Mouse (Mus musculus): ENCODE measurements at regions not wholly inside any gene's neighbourhood (a gene's known extent, or its start where the extent isn't known, plus 50 kb on each side); places are given as distances from the start of the nearest gene placed in this dataset.

- no peak for ATAC-seq (replicated peaks in 1 of 2; ENCODE audit: insufficient read depth in 1 of 2, low FRiP score in 2 of 2, low TSS enrichment in 1 of 2, low read depth in 1 of 2, poor library complexity in 2 of 2, severe bottlenecking in 2 of 2)
Measured at GRCm38 (mm10) chr8:79474679-79475078, 75.4 kb upstream of the Smad1 start.

DNA sequence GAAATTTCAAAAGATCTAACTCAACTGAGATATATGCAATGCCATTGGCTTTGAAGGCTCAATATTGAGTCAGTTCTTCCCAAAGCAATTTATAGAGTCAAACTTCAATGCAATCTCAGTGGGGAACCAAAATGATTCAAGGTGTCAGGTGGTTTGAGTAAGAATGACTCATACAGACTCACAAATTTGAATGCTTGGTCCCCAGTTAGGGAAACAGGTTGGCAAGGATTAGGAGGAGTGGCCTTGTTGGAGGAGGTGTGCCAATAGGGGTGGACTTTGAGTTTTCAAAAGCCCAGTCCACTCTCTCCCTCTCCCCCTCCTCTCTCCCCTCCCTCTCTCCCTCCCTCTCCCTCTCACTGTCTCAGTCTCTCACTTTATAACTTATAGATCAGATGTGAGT, 52.8 kb upstream of the Smad1 start:
- no peak for ATAC-seq (replicated peaks in 1 of 2; ENCODE audit: insufficient read depth in 1 of 2, low FRiP score in 2 of 2, low TSS enrichment in 1 of 2, low read depth in 1 of 2, poor library complexity in 2 of 2, severe bottlenecking in 2 of 2)

DNA sequence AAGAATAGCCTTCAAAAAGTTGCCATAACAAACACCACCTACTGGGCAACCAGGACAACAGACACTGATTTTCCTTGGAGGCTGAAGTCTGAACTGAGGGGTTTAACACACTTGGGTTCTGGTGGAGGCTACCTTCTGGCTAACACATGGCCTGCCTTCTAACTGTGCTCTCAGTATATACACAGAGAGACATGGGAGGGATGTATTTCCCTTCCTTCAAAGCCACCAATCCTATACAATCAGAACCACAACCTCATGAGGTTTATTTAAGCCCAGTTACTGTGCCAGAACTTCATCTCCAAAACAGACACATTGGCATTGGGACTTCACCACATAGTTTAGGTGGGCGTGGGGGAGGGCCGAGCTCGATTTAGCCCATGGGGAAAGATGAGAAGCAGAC, 50.1 kb upstream of the Smad1 start:
- no peak for ATAC-seq (replicated peaks in 1 of 2; ENCODE audit: insufficient read depth in 1 of 2, low FRiP score in 2 of 2, low TSS enrichment in 1 of 2, low read depth in 1 of 2, poor library complexity in 2 of 2, severe bottlenecking in 2 of 2)

Measured in hematopoietic stem cell, adult 5-6 weeks (primary cell).